Mouse (Mus musculus): ENCODE measurements around the gene BC049352. TPM values are rescaled to one million over a fixed set of nuclear protein-coding genes. Genes with fewer than 3 reads are reported as not detected.
A peak's percentile ranks its signal among the peaks of the same experiment; 100 is the strongest.

The BC049352 gene
- polyA plus RNA-seq, 1 experiment from 2014 or later: 0.15 TPM

- Histone ChIP-seq H3K4me1 (no peaks in the 10 kb centered on the region), H3K4me3 (no peak overlapping the region), H3K9ac (no peak overlapping the region), H3K9me3 (no peaks in the 10 kb centered on the region), H3K27ac (no peak overlapping the region), H3K27me3 (no peaks in the 10 kb centered on the region), H3K4me2 (no peak overlapping the region), H3K36me3 (no peaks in the 10 kb centered on the region)
- ATAC-seq (ENCODE audit: insufficient number of reproducible peaks, low FRiP score, low TSS enrichment, low read depth): no peak
- WGBS: 87% methylated on average over 4 of the region's 4 CpGs
Measured at GRCm38 (mm10) chr9:45255431-45255830, 73.6 kb downstream of the BC049352 start.

DNA sequence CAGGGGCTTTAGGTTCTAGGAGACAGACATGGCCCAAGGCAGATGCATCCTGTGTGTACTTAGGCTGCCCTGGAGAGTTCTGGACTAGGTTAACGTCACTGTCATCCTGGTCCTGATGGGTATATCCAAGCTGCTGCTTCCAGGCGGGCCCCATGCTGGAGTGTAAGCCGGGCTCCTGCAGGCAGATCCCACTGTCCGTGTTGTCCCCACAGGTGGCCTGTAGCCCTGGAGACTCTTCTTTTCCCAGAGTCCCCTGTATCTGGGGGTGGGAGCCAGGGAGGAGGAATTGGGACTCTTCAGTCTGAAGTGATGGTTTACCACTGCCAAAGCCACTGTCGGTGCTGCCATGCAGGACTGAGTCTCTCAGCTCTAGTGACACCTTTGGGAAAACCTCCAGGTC is 74.2 kb downstream of the BC049352 start:
- H3K9ac ChIP-seq: no peak overlapping the region
- no peaks in the 10 kb centered on the region for H3K9me3 ChIP-seq
- H3K4me3 ChIP-seq: no peak overlapping the region
- H3K27me3 ChIP-seq: no peaks in the 10 kb centered on the region
- H3K4me2 ChIP-seq: no peak overlapping the region
- WGBS: 82% methylated on average over 5 of the region's 5 CpGs
- H3K36me3 ChIP-seq: no peaks in the 10 kb centered on the region
- no peak overlapping the region for H3K27ac ChIP-seq
- H3K4me1 ChIP-seq: no peaks in the 10 kb centered on the region
- ATAC-seq (ENCODE audit: insufficient number of reproducible peaks, low FRiP score, low TSS enrichment, low read depth): no peak

- ATAC-seq (ENCODE audit: insufficient number of reproducible peaks, low FRiP score, low TSS enrichment, low read depth): no peak
- no peak overlapping the region for H3K9ac ChIP-seq
- H3K4me1 ChIP-seq: no peaks in the 10 kb centered on the region
- 81% methylated on average over 13 of the region's 13 CpGs for WGBS
- H3K9me3 ChIP-seq: no peaks in the 10 kb centered on the region
- H3K27me3 ChIP-seq: 0 out of 2 replicates have a peak, but pooled peaks cover under 1% of the 10 kb centered on the region
- no peak overlapping the region for H3K4me2 ChIP-seq
- H3K4me3 ChIP-seq: no peak overlapping the region
- H3K36me3 ChIP-seq: no peaks in the 10 kb centered on the region
- no peak overlapping the region for H3K27ac ChIP-seq
Measured at GRCm38 (mm10) chr9:45259065-45259464, 77.3 kb downstream of the BC049352 start.

GRCm38 (mm10) chr9:45261466-45261865 is 79.7 kb downstream of the BC049352 start:
- no peaks in the 10 kb centered on the region for H3K9me3 ChIP-seq
- H3K4me3 ChIP-seq: no peak overlapping the region
- no peak overlapping the region for H3K4me2 ChIP-seq
- 49% methylated on average over 4 of the region's 4 CpGs for WGBS
- no peak overlapping the region for H3K9ac ChIP-seq
- no peak overlapping the region for H3K27ac ChIP-seq
- H3K27me3 ChIP-seq: 0 out of 2 replicates have a peak, but pooled peaks cover 3% of the 10 kb centered on the region
- H3K4me1 ChIP-seq: no peaks in the 10 kb centered on the region
- H3K36me3 ChIP-seq: no peaks in the 10 kb centered on the region
- no peak for ATAC-seq (ENCODE audit: insufficient number of reproducible peaks, low FRiP score, low TSS enrichment, low read depth)

DNA sequence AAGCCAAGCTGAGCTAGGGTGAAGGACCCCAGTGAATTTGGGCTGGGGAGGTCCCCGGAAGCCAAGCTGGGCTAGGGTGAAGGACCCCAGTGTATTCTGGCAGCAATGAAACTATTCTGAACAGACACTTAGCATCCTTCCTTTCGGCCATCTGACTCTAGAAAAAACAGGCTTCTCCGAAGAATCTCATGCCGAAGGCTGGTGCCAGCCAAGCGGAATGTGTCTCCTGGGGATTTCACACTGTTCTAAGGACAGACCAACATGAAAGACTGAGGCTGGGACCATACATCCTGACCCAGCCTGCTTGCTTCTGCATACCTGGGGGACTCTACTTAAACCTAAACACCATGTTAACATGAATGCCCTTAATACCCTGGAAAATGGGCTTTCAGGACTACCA is 80.1 kb downstream of the BC049352 start:
- ATAC-seq (ENCODE audit: insufficient number of reproducible peaks, low FRiP score, low TSS enrichment, low read depth): no peak
- Histone ChIP-seq H3K4me1 (no peaks in the 10 kb centered on the region), H3K27me3 (0 out of 2 replicates have a peak, but pooled peaks cover 3% of the 10 kb centered on the region), H3K9ac (no peak overlapping the region), H3K27ac (no peak overlapping the region), H3K9me3 (no peaks in the 10 kb centered on the region), H3K36me3 (no peaks in the 10 kb centered on the region), H3K4me3 (no peak overlapping the region), H3K4me2 (no peak overlapping the region)
- 67% methylated on average over 5 of the region's 5 CpGs for WGBS

- H3K36me3 ChIP-seq: no peaks in the 10 kb centered on the region
- no peak overlapping the region for H3K9ac ChIP-seq
- no peak for ATAC-seq (ENCODE audit: insufficient number of reproducible peaks, low FRiP score, low TSS enrichment, low read depth)
- no peak overlapping the region for H3K4me2 ChIP-seq
- H3K27ac ChIP-seq: no peak overlapping the region
- no peak overlapping the region for H3K4me3 ChIP-seq
- 80% methylated on average over 4 of the region's 4 CpGs for WGBS
- peaks cover 10% of the 10 kb centered on the region for H3K4me1 ChIP-seq
- H3K9me3 ChIP-seq: no peaks in the 10 kb centered on the region
- peaks cover 47% of the 10 kb centered on the region for H3K27me3 ChIP-seq
Measured at GRCm38 (mm10) chr9:45267099-45267498, 85.3 kb downstream of the BC049352 start.

- Histone ChIP-seq H3K36me3 (no peaks in the 10 kb centered on the region), H3K4me2 (no peak overlapping the region), H3K4me1 (peaks cover 10% of the 10 kb centered on the region), H3K27me3 (peaks cover 47% of the 10 kb centered on the region), H3K9ac (no peak overlapping the region), H3K27ac (no peak overlapping the region), H3K4me3 (no peak overlapping the region), H3K9me3 (no peaks in the 10 kb centered on the region)
- WGBS: 71% methylated on average over 4 of the region's 4 CpGs
- no peak for ATAC-seq (ENCODE audit: insufficient number of reproducible peaks, low FRiP score, low TSS enrichment, low read depth)
Measured at GRCm38 (mm10) chr9:45268079-45268478, 86.3 kb downstream of the BC049352 start.

DNA sequence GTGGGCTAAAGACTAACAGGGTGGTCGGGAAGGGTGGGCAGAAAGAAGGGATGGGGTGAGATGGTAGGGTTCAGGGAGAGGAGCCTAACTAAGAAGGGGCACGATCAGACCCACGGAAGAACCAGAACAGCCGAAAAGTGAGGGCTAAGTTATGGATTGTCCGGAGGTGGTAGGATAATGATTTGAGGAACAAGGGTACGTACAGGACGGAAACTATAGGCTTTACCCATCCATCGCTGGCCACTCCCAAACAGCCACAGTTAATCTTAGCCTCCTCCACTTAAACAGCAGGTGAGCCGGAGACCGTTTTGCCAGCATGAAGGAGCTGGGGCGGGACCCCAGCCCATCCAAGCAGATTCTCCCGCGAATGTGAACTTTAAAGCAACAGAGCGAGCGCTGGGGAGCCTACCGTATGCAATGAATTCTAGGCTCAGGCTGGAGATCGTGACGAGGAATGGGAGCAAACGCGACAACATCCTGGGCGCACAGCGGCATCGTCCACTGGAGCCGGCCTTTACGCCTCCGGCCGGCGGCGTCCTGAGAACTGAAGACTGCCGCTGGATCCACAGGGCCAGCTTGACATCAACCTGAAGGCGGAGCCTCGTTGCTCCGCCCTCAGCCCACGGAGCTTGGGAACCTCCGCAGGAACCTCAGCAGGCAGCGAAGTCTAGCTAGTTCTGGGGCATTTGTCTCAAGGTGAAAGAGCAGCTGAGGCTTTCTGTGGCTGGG is 87.0 kb downstream of the BC049352 start, which contains the start of gene Il10ra:
Gene Il10ra (minus strand): TSS at position 553 of the 729 bp plus-strand sequence.
- no peak for ATAC-seq (ENCODE audit: insufficient number of reproducible peaks, low FRiP score, low TSS enrichment, low read depth)
- Histone ChIP-seq H3K9ac (no peak within 1 kb of the TSS), H3K4me2 (peak within 1 kb of the TSS; percentile 86), H3K36me3 (no peaks in the 10 kb centered on the region), H3K9me3 (no peaks in the 10 kb centered on the region), H3K27ac (no peak within 1 kb of the TSS), H3K4me3 (peak within 1 kb of the TSS; percentile 41), H3K4me1 (peaks cover 10% of the 10 kb centered on the region), H3K27me3 (peaks cover 47% of the 10 kb centered on the region)
- 5% methylated on average over 36 of the region's 36 CpGs for WGBS

GRCm38 (mm10) chr9:45272213-45272612 is 90.4 kb downstream of the BC049352 start:
- Histone ChIP-seq H3K9me3 (no peaks in the 10 kb centered on the region), H3K4me2 (no peak overlapping the region), H3K9ac (no peak overlapping the region), H3K27me3 (peaks cover 43% of the 10 kb centered on the region), H3K36me3 (no peaks in the 10 kb centered on the region), H3K27ac (no peak overlapping the region), H3K4me1 (peaks cover 10% of the 10 kb centered on the region), H3K4me3 (no peak overlapping the region)
- no peak for ATAC-seq (ENCODE audit: insufficient number of reproducible peaks, low FRiP score, low TSS enrichment, low read depth)
- WGBS: 38% methylated on average over 5 of the region's 5 CpGs

- H3K36me3 ChIP-seq: no peaks in the 10 kb centered on the region
Measured at GRCm38 (mm10) chr9:45274218-45274617, 92.4 kb downstream of the BC049352 start.

DNA sequence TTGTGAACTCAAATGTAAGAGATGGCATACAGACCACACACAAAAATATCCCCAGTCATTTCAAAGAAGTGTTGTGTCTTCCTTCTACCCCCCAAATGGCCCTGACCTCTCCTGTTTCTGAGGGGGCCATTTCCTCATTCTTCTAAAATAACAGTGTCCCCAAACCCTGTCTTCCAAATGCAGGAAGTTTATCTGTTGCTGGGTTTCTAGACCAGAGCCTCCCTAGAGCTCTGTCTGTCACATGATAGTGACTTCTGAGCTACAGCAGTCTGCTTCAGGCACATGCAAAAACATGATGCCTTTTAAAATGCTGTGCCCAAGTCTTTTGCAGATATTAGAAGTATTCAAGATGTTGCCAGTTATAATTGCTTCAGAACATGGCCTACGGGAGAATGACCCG is 92.8 kb downstream of the BC049352 start:
- 87% methylated on average over 2 of the region's 2 CpGs for WGBS
- Histone ChIP-seq H3K4me1 (no peaks in the 10 kb centered on the region), H3K4me3 (no peak overlapping the region), H3K9me3 (no peaks in the 10 kb centered on the region), H3K27ac (no peak overlapping the region), H3K27me3 (peaks cover 20% of the 10 kb centered on the region), H3K4me2 (no peak overlapping the region), H3K9ac (no peak overlapping the region), H3K36me3 (no peaks in the 10 kb centered on the region)
- ATAC-seq (ENCODE audit: insufficient number of reproducible peaks, low FRiP score, low TSS enrichment, low read depth): no peak

More at GRCm38 (mm10) chr9:45274218-45274617, 92.4 kb downstream of the BC049352 start:
- H3K9ac ChIP-seq: no peak overlapping the region
- H3K9me3 ChIP-seq: no peaks in the 10 kb centered on the region
- peaks cover 24% of the 10 kb centered on the region for H3K27me3 ChIP-seq
- H3K4me2 ChIP-seq: no peak overlapping the region
- no peak overlapping the region for H3K4me3 ChIP-seq
- H3K4me1 ChIP-seq: 0 out of 2 replicates have a peak, but pooled peaks cover 1% of the 10 kb centered on the region
- no peak overlapping the region for H3K27ac ChIP-seq
- ATAC-seq (ENCODE audit: insufficient number of reproducible peaks, low FRiP score, low TSS enrichment, low read depth): no peak
- 89% methylated on average over 4 of the region's 4 CpGs for WGBS

DNA sequence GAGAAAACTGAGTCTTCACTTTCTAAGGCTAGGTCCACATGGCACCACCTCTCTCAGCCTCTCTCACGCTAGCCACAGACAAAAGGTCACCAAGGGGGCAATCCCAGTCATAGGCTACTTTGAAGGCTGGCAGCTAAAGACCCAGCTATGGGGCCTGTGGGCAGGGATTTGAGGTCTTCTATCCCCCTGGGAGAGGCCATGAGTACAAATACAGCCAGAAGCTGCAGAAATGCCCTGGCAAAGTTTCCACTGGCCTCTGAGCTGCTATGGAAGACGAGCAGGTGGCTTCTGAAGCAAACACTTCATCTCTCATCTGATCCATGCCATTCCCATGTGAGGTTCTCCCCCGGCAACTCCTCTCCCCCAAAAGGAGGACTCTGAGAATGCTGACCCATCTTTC is 98.3 kb downstream of the BC049352 start:
- Histone ChIP-seq H3K4me3 (no peak overlapping the region), H3K4me1 (no peaks in the 10 kb centered on the region), H3K9me3 (no peaks in the 10 kb centered on the region), H3K36me3 (no peaks in the 10 kb centered on the region), H3K9ac (no peak overlapping the region), H3K27ac (no peak overlapping the region), H3K4me2 (no peak overlapping the region), H3K27me3 (no peaks in the 10 kb centered on the region)
- WGBS: 70% methylated on average over 3 of the region's 3 CpGs
- ATAC-seq (ENCODE audit: insufficient number of reproducible peaks, low FRiP score, low TSS enrichment, low read depth): no peak

Data from limb, embryonic 15.5 days (tissue).